Mouse (Mus musculus): Measurements from ENCODE around the gene Ncor1. TPM values are rescaled to one million over a fixed set of nuclear protein-coding genes. Genes with fewer than 3 reads are reported as not detected.

Gene Ncor1
- 102 TPM for polyA plus RNA-seq (2014; fragmentation: Illumina TruSeq; extraction: RNeasy Lipid Tissue Mini Kit (QIAGEN cat#74804); ENCODE audit: low read depth, low replicate concordance)

GRCm38 (mm10) chr11:62458276-62458724 is at the start of gene Ncor1, which contains the start of gene Pigl:
Gene Ncor1 (minus strand): TSS chr11:62458541.
Gene Pigl (plus strand): TSS chr11:62458460.

GRCm38 (mm10) chr11:62280675-62281600 is 177.4 kb downstream of the Ncor1 start, which contains the start of the genes Zswim7 and Ttc19:
Gene Zswim7 (minus strand): TSS chr11:62281375.
Gene Ttc19 (plus strand): TSS chr11:62281473.

Other genes starting within 250 kb of the Ncor1 start
- 1.4 TPM for gene Adora2b, start 209.6 kb downstream of the Ncor1 start, polyA plus RNA-seq (2014; fragmentation: Illumina TruSeq; extraction: RNeasy Lipid Tissue Mini Kit (QIAGEN cat#74804); ENCODE audit: low read depth, low replicate concordance)
- 11.2 TPM for gene Zswim7, start 177.2 kb downstream of the Ncor1 start, polyA plus RNA-seq (2014; fragmentation: Illumina TruSeq; extraction: RNeasy Lipid Tissue Mini Kit (QIAGEN cat#74804); ENCODE audit: low read depth, low replicate concordance)
- 10.0 TPM for gene Ttc19, start 177.1 kb downstream of the Ncor1 start, polyA plus RNA-seq (2014; fragmentation: Illumina TruSeq; extraction: RNeasy Lipid Tissue Mini Kit (QIAGEN cat#74804); ENCODE audit: low read depth, low replicate concordance)
- 11.2 TPM for gene Pigl, start 81 bp downstream of the Ncor1 start, polyA plus RNA-seq (2014; fragmentation: Illumina TruSeq; extraction: RNeasy Lipid Tissue Mini Kit (QIAGEN cat#74804); ENCODE audit: low read depth, low replicate concordance)
- 33.3 TPM for gene Cenpv, start 80.7 kb upstream of the Ncor1 start, polyA plus RNA-seq (2014; fragmentation: Illumina TruSeq; extraction: RNeasy Lipid Tissue Mini Kit (QIAGEN cat#74804); ENCODE audit: low read depth, low replicate concordance)
- gene Ubb, start 92.6 kb upstream of the Ncor1 start, polyA plus RNA-seq (2014; fragmentation: Illumina TruSeq; extraction: RNeasy Lipid Tissue Mini Kit (QIAGEN cat#74804); ENCODE audit: low read depth, low replicate concordance): 1,871 TPM
- gene Trpv2, start 115.9 kb upstream of the Ncor1 start, polyA plus RNA-seq (2014; fragmentation: Illumina TruSeq; extraction: RNeasy Lipid Tissue Mini Kit (QIAGEN cat#74804); ENCODE audit: low read depth, low replicate concordance): 8.3 TPM
- 8.2 TPM for gene Lrrc75a, start 190.0 kb upstream of the Ncor1 start, polyA plus RNA-seq (2014; fragmentation: Illumina TruSeq; extraction: RNeasy Lipid Tissue Mini Kit (QIAGEN cat#74804); ENCODE audit: low read depth, low replicate concordance)
- gene Mmgt2, start 190.1 kb upstream of the Ncor1 start, polyA plus RNA-seq (2014; fragmentation: Illumina TruSeq; extraction: RNeasy Lipid Tissue Mini Kit (QIAGEN cat#74804); ENCODE audit: low read depth, low replicate concordance): 53.6 TPM

All from adipose tissue, adult 10 weeks (tissue).